Mouse (Mus musculus): ENCODE measurements at regions not wholly inside any gene's neighbourhood (a gene's known extent, or its start where the extent isn't known, plus 50 kb on each side); places are given as distances from the start of the nearest gene placed in this dataset.
"Not testable (repeated sequence)": the region's sequence is repeated elsewhere in the genome, so short reads cannot be mapped to it uniquely, and the experiment has no call there.

- not testable (repeated sequence) for H3K36me3 ChIP-seq (ENCODE audit: control insufficient read depth, insufficient read depth, low read length); DNase-seq (ENCODE audit: low spot score); H3K27me3 ChIP-seq (replicated peaks; ENCODE audit: control insufficient read depth, insufficient read depth, low read length); H3K4me2 ChIP-seq (ENCODE audit: low read depth, low read length); ATAC-seq (ENCODE audit: low read depth); H3K4me1 ChIP-seq (ENCODE audit: control insufficient read depth, insufficient read depth, low read length); H3K4me3 ChIP-seq (ENCODE audit: low read depth, low read length); H3K9ac ChIP-seq (ENCODE audit: low read depth, low read length); H3K27ac ChIP-seq (replicated peaks; ENCODE audit: low read depth, low read length); H3K9me3 ChIP-seq (ENCODE audit: control insufficient read depth, low read length)
- 58% methylated on average over 2 of the region's 2 CpGs for WGBS
These were observed 302.4 kb upstream of the 1700008P02Rik start for GRCm38 (mm10) chr3:6922647-6923046.

- no peak overlapping the region for H3K4me2 ChIP-seq (ENCODE audit: low read depth, low read length)
These were observed 300.0 kb upstream of the 1700008P02Rik start for GRCm38 (mm10) chr3:6920253-6920652.

GRCm38 (mm10) chr3:6887936-6888335, 267.7 kb upstream of the 1700008P02Rik start:
- H3K4me1 ChIP-seq (ENCODE audit: control insufficient read depth, insufficient read depth, low read length), result no peaks in the 10 kb centered on the region
- H3K4me2 ChIP-seq (ENCODE audit: low read depth, low read length), result no peak overlapping the region
- ATAC-seq (ENCODE audit: low read depth) (no peak), DNase-seq (ENCODE audit: low spot score) (no peak)
- H3K9me3 ChIP-seq (ENCODE audit: control insufficient read depth, low read length), result no peaks in the 10 kb centered on the region
- H3K27me3 ChIP-seq (replicated peaks; ENCODE audit: control insufficient read depth, insufficient read depth, low read length), result no peaks in the 10 kb centered on the region
- no peaks in the 10 kb centered on the region for H3K36me3 ChIP-seq (ENCODE audit: control insufficient read depth, insufficient read depth, low read length)
- no peak overlapping the region for H3K9ac ChIP-seq (ENCODE audit: low read depth, low read length)
- H3K4me3 ChIP-seq (ENCODE audit: low read depth, low read length), result no peak overlapping the region
- WGBS, result 54% methylated on average over 1 of the region's 1 CpGs
- no peak overlapping the region for H3K27ac ChIP-seq (replicated peaks; ENCODE audit: low read depth, low read length)

More at GRCm38 (mm10) chr3:6920253-6920652, 300.0 kb upstream of the 1700008P02Rik start:
- ATAC-seq (ENCODE audit: low read depth) (no peak), DNase-seq (ENCODE audit: low spot score) (no peak)
- WGBS, result 44% methylated on average over 3 of the region's 3 CpGs
- no peak overlapping the region for H3K27ac ChIP-seq (replicated peaks; ENCODE audit: low read depth, low read length)
- H3K4me3 ChIP-seq (ENCODE audit: low read depth, low read length), result no peak overlapping the region
- H3K36me3 ChIP-seq (ENCODE audit: control insufficient read depth, insufficient read depth, low read length), result no peaks in the 10 kb centered on the region
- H3K9me3 ChIP-seq (ENCODE audit: control insufficient read depth, low read length), result no peaks in the 10 kb centered on the region
- no peaks in the 10 kb centered on the region for H3K27me3 ChIP-seq (replicated peaks; ENCODE audit: control insufficient read depth, insufficient read depth, low read length)
- H3K9ac ChIP-seq (ENCODE audit: low read depth, low read length), result no peak overlapping the region
- 0 out of 2 replicates have a peak, but pooled peaks cover 3% of the 10 kb centered on the region for H3K4me1 ChIP-seq (ENCODE audit: control insufficient read depth, insufficient read depth, low read length)

GRCm38 (mm10) chr3:6887053-6887700, 266.9 kb upstream of the 1700008P02Rik start:
- no peak overlapping the region for H3K9ac ChIP-seq (ENCODE audit: low read depth, low read length)
- H3K27me3 ChIP-seq (replicated peaks; ENCODE audit: control insufficient read depth, insufficient read depth, low read length), result no peaks in the 10 kb centered on the region
- H3K4me3 ChIP-seq (ENCODE audit: low read depth, low read length), result no peak overlapping the region
- H3K36me3 ChIP-seq (ENCODE audit: control insufficient read depth, insufficient read depth, low read length), result no peaks in the 10 kb centered on the region
- H3K4me1 ChIP-seq (ENCODE audit: control insufficient read depth, insufficient read depth, low read length), result no peaks in the 10 kb centered on the region
- no peak overlapping the region for H3K4me2 ChIP-seq (ENCODE audit: low read depth, low read length)
- WGBS, result 80% methylated on average over 7 of the region's 7 CpGs
- H3K9me3 ChIP-seq (ENCODE audit: control insufficient read depth, low read length), result no peaks in the 10 kb centered on the region
- ATAC-seq (ENCODE audit: low read depth), result peak; percentile 41; the same call in 1 of the 2 replicates
- H3K27ac ChIP-seq (replicated peaks; ENCODE audit: low read depth, low read length), result no peak overlapping the region
- DNase-seq (ENCODE audit: low spot score), result peak; percentile 16

GRCm38 (mm10) chr3:6886200-6887052, 266.2 kb upstream of the 1700008P02Rik start:
- DNase-seq (ENCODE audit: low spot score) (no peak), ATAC-seq (ENCODE audit: low read depth) (peak; percentile 62; the same call in 1 of the 2 replicates)
- H3K9ac ChIP-seq (ENCODE audit: low read depth, low read length), result no peak overlapping the region
- H3K9me3 ChIP-seq (ENCODE audit: control insufficient read depth, low read length), result no peaks in the 10 kb centered on the region
- no peak overlapping the region for H3K4me2 ChIP-seq (ENCODE audit: low read depth, low read length)
- no peaks in the 10 kb centered on the region for H3K27me3 ChIP-seq (replicated peaks; ENCODE audit: control insufficient read depth, insufficient read depth, low read length)
- H3K4me3 ChIP-seq (ENCODE audit: low read depth, low read length), result no peak overlapping the region
- H3K4me1 ChIP-seq (ENCODE audit: control insufficient read depth, insufficient read depth, low read length), result no peaks in the 10 kb centered on the region
- H3K36me3 ChIP-seq (ENCODE audit: control insufficient read depth, insufficient read depth, low read length), result no peaks in the 10 kb centered on the region
- no peak overlapping the region for H3K27ac ChIP-seq (replicated peaks; ENCODE audit: low read depth, low read length)
- 70% methylated on average over 4 of the region's 4 CpGs for WGBS

GRCm38 (mm10) chr3:6883401-6883800, 263.2 kb upstream of the 1700008P02Rik start:
- Histone ChIP-seq H3K27me3 (replicated peaks; ENCODE audit: control insufficient read depth, insufficient read depth, low read length) (no peaks in the 10 kb centered on the region), H3K27ac (replicated peaks; ENCODE audit: low read depth, low read length) (no peak overlapping the region), H3K9me3 (ENCODE audit: control insufficient read depth, low read length) (no peaks in the 10 kb centered on the region), H3K36me3 (ENCODE audit: control insufficient read depth, insufficient read depth, low read length) (no peaks in the 10 kb centered on the region), H3K4me1 (ENCODE audit: control insufficient read depth, insufficient read depth, low read length) (no peaks in the 10 kb centered on the region), H3K9ac (ENCODE audit: low read depth, low read length) (no peak overlapping the region), H3K4me3 (ENCODE audit: low read depth, low read length) (no peak overlapping the region), H3K4me2 (ENCODE audit: low read depth, low read length) (no peak overlapping the region)
- 72% methylated on average over 1 of the region's 1 CpGs for whole genome bisulfite sequencing
- DNase-seq (ENCODE audit: low spot score) (no peak), ATAC-seq (ENCODE audit: low read depth) (no peak)

GRCm38 (mm10) chr3:6876265-6876664, 256.0 kb upstream of the 1700008P02Rik start:
- 76% methylated on average over 5 of the region's 5 CpGs for WGBS
- no peaks in the 10 kb centered on the region for H3K4me1 ChIP-seq (ENCODE audit: control insufficient read depth, insufficient read depth, low read length)
- no peak overlapping the region for H3K9ac ChIP-seq (ENCODE audit: low read depth, low read length)
- no peak overlapping the region for H3K27ac ChIP-seq (replicated peaks; ENCODE audit: low read depth, low read length)
- no peaks in the 10 kb centered on the region for H3K27me3 ChIP-seq (replicated peaks; ENCODE audit: control insufficient read depth, insufficient read depth, low read length)
- no peak for DNase-seq (ENCODE audit: low spot score)
- H3K4me3 ChIP-seq (ENCODE audit: low read depth, low read length), result no peak overlapping the region
- H3K9me3 ChIP-seq (ENCODE audit: control insufficient read depth, low read length), result no peaks in the 10 kb centered on the region
- no peaks in the 10 kb centered on the region for H3K36me3 ChIP-seq (ENCODE audit: control insufficient read depth, insufficient read depth, low read length)
- ATAC-seq (ENCODE audit: low read depth), result no peak
- no peak overlapping the region for H3K4me2 ChIP-seq (ENCODE audit: low read depth, low read length)

- Histone ChIP-seq H3K9me3 (ENCODE audit: control insufficient read depth, low read length) (no peaks in the 10 kb centered on the region), H3K4me2 (ENCODE audit: low read depth, low read length) (no peak overlapping the region), H3K4me1 (ENCODE audit: control insufficient read depth, insufficient read depth, low read length) (no peaks in the 10 kb centered on the region), H3K4me3 (ENCODE audit: low read depth, low read length) (no peak overlapping the region), H3K36me3 (ENCODE audit: control insufficient read depth, insufficient read depth, low read length) (no peaks in the 10 kb centered on the region), H3K27ac (replicated peaks; ENCODE audit: low read depth, low read length) (no peak overlapping the region), H3K27me3 (replicated peaks; ENCODE audit: control insufficient read depth, insufficient read depth, low read length) (no peaks in the 10 kb centered on the region), H3K9ac (ENCODE audit: low read depth, low read length) (no peak overlapping the region)
- ATAC-seq (ENCODE audit: low read depth) (no peak), DNase-seq (ENCODE audit: low spot score) (no peak)
- WGBS, result 30% methylated on average over 3 of the region's 3 CpGs
These were observed 251.9 kb upstream of the 1700008P02Rik start for GRCm38 (mm10) chr3:6872170-6872569.

Data from embryonic facial prominence, embryonic 14.5 days (tissue).